Mouse (Mus musculus) urinary bladder, postnatal 25 days (tissue): ENCODE data around the gene Pbdc1.
A peak's percentile ranks its signal among the peaks of the same experiment; 100 is the strongest.
"Not testable (repeated sequence)": the region's sequence is repeated elsewhere in the genome, so short reads cannot be mapped to it uniquely, and the experiment has no call there.

ENCODE experiments used
- DNase-seq: peaks from one replicate; pipeline ENCODE4 v3.0.0; 2022; ENCODE audit warnings: low spot score

The Pbdc1 gene

GRCm38 (mm10) chrX:105079615-105080092 is at the start of gene Pbdc1:
Gene Pbdc1, plus strand, starts transcription at chrX:105079756.
- peak; percentile 90 for DNase-seq

DNA sequence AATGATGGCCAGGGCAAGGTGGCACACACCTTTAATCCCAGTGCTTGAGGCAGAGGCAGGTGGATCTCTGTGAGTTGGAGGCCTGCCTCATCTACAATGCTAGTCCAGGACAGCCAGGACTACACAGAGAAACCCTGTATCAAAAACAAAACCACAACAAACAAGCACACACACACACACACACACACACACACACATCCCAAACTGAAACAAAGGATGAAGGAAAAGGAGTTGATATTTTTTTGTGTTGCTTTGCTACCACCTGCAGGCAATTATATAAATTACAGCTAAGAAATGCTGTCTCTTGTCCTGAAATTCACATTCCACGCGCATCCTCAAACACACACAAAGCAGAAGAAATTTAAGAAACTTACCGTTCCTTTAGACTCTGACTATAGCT is 41.9 kb upstream of the Pbdc1 start:
- no peak for DNase-seq

GRCm38 (mm10) chrX:105064294-105064693 is 15.3 kb upstream of the Pbdc1 start:
- no peak for DNase-seq

DNA sequence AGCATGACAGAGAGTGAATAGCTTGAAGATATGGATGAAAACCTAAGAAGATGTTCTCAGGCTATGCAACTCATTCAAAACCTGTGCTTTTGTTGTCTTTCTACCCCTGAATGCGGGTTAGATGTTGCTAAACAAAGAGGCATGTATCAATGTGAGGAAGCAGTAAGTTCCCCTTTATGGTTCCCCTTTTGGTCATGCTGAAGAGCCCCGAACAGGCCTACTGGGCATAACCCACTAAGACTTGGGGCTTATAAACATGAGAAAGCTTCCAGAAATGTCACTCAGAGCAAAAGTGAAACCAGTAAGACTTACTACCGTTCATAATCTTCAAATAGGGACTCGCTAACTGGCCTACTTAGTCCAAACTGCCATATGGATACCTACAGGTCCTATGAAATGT is 14.8 kb upstream of the Pbdc1 start:
- no peak for DNase-seq

GRCm38 (mm10) chrX:105069671-105070503 is 9.7 kb upstream of the Pbdc1 start:
- peak; percentile 73 for DNase-seq

- peak; percentile 5 for DNase-seq
These were observed 405 bp upstream of the Pbdc1 start for GRCm38 (mm10) chrX:105079151-105079550.

DNA sequence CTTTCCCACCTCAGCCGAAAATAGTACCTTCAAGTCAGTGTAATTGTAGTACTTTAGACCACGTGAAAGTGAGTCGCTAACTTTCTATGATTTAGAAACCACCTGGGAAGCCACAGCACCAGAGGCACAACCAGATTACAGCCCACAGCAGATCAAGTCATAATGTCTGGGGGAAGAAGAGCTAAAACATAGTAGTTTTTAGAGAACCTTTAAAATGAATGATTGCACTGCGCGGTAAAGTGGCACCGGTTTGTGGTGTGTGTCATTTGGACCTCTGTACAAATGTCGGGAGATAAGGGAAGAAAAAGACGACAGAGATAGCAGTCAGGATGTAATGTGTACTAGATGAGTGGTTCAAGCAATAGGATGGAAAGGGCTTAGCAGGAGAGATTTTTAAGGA is 540 bp downstream of the Pbdc1 start:
- DNase-seq, result no peak

DNA sequence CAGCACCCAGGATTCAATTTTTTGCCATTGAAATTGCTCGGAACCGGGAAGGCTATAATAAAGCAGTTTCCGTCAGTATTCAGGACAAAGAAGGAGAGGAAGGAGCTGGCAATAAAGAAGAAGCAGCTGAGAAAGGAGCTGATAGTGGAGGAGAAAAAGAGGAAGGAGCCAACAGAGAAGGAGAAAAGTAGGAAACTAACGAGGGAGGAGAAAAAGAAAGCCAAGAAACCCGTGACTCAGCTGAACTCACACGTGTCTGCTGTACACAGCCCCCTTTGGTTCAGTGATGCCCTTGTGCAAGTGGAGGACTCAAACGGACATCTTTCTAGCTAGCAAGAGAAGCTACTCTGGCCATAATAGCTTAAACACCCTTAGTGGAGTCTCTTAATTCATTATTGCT is 3.5 kb downstream of the Pbdc1 start:
- DNase-seq, result not testable (repeated sequence)

- DNase-seq, result peak; percentile 12
These were observed 24.6 kb downstream of the Pbdc1 start for GRCm38 (mm10) chrX:105104175-105104574.

- no peak for DNase-seq
These were observed 35.4 kb downstream of the Pbdc1 start for GRCm38 (mm10) chrX:105114994-105115393.

GRCm38 (mm10) chrX:105120275-105121226 is 41.0 kb downstream of the Pbdc1 start, which contains the start of gene Magee1:
Gene Magee1, plus strand, starts transcription at chrX:105120378.
- peak; percentile 64 for DNase-seq

- peak; percentile 53 for DNase-seq
These were observed 41.8 kb downstream of the Pbdc1 start for GRCm38 (mm10) chrX:105121227-105121865.

DNA sequence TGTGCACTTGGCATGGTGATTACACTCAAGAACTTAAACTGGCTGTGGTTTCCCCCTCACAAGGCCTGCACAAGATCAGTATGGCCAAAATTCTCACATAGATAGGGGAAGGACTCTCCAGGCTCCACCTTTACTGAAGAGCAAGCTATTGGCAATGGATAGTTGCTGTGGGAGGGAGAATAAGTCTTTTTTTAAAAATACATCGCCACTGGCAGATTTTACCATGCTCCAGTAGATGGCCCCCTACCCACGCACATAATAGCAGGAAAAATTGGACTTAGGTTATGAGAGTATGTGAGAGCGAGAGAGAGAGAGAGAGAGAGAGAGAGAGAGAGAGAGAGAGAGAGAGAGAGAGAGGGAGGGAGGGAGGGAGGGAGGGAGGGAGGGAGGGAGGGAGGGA is 45.3 kb downstream of the Pbdc1 start:
- DNase-seq, result no peak

DNA sequence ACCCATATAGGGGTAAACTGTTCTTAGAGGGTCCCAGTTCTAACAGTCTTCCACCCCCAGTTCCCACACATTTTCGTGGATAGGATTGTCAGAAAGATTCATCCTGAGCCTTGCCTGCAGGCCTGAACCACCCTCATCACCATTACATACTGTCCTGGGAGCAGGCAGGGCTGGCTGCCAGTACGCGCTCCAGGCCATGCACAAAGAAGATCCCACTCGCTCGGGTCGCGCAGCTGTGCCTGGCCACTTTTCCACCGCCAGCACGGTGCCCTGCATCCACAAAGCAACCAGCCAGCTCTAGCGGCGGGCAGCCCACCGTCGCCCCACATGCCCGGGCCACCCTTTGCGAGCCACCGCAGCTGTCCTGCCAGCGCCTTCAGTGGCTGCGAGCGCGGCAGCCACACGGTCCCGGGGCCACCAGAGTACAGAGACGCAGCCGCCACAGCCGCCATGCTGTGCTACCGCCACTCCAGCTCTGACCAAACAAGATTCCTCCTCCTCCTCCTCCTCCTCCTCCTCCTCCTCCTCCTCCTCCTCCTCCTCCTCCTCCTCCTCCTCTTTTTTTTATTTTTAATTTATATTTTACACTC is 72.4 kb downstream of the Pbdc1 start:
- no peak for DNase-seq

GRCm38 (mm10) chrX:105165007-105165406 is 85.5 kb downstream of the Pbdc1 start:
- not testable (repeated sequence) for DNase-seq
